Mouse (Mus musculus) inflammation-experienced regulatory T-cells, adult 6 months (primary cell): Measurements from ENCODE around the gene Polr2i. TPM values are rescaled to one million over a fixed set of nuclear protein-coding genes. Genes with fewer than 3 reads are reported as not detected.
"Not testable (repeated sequence)": the region's sequence is repeated elsewhere in the genome, so short reads cannot be mapped to it uniquely, and the experiment has no call there.

ENCODE experiments used
- ATAC-seq: one replicate; pipeline ENCODE4 v1.8.0; 2017
- polyA plus RNA-seq, 3 experiments: library from polyadenylated mRNA; unstranded; fragments of 100-300 nt; shearing (Covaris generic); gene quantifications; one replicate each; pipeline ENCODE4 v1.2.1; 2017

The Polr2i gene
- polyA plus RNA-seq = 10 to 100 TPM; 51.0 to 54.5 (median 54.2) TPM

GRCm38 (mm10) chr7:30231669-30232454 is at the start of gene Polr2i, which contains the start of gene Tbcb:
Gene Polr2i (plus strand): TSS chr7:30231948.
Gene Tbcb (minus strand): TSS chr7:30232272.
- ATAC-seq = peak; percentile 95

DNA sequence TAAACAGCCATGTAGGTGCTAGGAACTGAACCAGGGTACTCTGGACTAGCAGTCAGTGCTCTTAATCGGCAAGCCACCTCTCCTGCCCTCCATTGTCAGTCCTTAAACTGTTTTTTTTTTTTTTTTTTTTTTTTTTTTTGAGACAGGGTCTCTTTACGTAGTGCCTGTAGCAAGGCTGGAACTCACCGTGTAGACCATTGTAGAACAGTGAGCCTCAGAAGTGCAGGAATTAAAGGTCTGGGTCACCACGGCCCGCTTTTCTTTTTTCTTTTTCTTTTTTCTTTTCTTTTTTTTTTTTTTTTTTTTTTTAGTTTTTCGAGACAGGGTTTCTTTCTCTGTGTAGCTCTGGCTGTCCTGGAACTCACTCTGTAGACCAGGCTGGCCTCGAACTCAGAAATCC is 48.6 kb upstream of the Polr2i start:
- ATAC-seq = not testable (repeated sequence)

GRCm38 (mm10) chr7:30183879-30184289 is 47.9 kb upstream of the Polr2i start, which contains the start of gene Cox7a1:
Gene Cox7a1 (plus strand): TSS chr7:30184144.
- ATAC-seq = peak; percentile 78

- no peak for ATAC-seq
Measured at GRCm38 (mm10) chr7:30184641-30185348, 47.0 kb upstream of the Polr2i start.

DNA sequence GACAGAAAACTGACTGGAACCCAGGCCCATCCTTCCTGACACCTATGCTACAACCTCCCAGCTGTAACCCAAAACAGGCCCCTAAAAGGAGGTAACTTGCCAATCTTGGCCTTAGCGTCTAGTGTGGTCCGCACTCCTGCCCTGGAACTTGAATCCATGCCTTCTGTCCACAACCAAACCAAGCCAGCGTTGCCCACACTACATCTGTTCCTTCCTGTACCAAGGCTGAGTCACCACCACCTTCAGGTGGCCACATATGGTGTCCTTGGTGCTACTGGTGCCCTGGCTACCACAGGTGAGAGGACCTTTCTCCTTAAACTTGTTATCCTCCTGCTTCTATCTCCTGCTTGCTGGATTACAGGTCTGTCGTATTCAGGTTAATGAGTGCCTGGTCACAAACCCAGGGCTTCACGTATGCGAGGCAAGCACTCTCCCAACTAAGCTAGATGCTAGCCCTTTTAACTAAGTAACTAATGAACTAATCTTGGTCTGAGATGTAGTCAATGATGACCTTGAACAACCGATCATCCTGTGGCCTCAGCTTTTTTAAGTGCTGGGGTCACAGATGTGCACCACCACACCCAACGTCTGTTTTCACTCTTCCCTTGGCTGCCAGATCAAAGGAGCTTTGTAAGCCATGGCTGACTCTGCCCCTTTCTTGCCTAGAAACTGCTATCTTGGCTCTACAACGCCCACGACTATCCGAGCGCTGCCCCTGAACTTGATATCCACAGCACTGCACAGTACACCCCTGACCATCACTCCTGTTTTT is 43.2 kb upstream of the Polr2i start:
- no peak for ATAC-seq

- no peak for ATAC-seq
Measured at GRCm38 (mm10) chr7:30189116-30189491, 42.6 kb upstream of the Polr2i start.

DNA sequence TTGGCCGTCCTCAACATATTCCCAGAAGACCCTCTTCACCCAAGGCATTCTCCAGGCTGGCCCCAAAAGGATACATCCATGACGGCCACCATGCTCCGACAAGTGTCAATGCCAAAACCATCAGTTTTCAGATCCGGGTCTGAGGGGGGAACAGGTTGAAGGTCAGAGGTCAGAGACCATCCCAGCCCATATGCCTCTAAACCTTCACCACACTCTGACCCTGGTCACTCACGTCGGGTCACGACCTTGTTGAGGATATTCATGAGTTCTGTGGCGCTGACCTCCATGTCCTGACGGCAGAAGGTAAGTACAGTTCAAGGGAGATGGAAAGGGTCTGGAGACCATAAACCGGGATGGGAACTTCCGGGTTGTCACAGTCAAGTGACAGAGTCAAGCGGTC is 39.7 kb upstream of the Polr2i start:
- ATAC-seq = no peak

GRCm38 (mm10) chr7:30193013-30193412 is 38.7 kb upstream of the Polr2i start:
- ATAC-seq = no peak

GRCm38 (mm10) chr7:30193581-30194100 is 38.1 kb upstream of the Polr2i start:
- peak; percentile 55 for ATAC-seq

GRCm38 (mm10) chr7:30194101-30194831 is 37.5 kb upstream of the Polr2i start:
- ATAC-seq = peak; percentile 49

DNA sequence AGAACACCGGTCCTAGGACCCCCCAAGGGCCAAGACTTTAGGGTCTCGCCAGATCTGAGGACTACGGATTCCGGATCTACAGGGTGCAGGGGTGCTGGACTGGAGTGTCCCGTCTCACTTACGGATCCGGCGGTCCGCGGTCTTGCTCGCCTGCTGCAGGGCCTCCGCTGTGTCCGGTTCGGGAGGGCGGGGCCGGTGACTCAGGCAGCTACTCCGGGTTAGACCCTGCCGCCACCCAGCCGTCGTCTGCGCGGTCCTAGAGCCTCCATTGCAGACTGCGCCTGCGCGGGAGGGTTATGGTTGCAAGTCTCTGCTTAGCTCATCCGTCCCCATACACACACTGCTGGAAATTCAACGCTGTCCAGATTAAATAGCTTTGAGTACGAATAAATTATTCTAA is 36.9 kb upstream of the Polr2i start:
- ATAC-seq = peak; percentile 87

DNA sequence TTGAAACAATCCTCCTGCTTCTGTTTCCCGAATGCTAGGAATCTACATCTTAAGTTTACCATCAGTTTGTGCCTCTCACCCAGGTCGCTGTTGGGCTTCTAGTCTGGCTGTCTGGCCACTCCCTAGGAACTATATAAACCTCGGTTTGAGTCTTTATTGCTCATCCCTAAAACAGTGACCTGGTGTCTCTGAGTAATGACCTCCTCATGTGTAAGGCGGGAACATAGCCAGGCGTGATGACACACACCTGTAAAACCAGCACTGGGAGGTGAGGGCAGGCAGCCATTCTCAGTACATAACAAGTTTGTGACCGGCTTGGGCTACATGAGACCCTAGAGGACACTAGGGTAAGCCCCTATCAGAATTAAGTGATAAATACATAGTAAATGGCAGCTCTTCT is 36.3 kb upstream of the Polr2i start:
- ATAC-seq = no peak

DNA sequence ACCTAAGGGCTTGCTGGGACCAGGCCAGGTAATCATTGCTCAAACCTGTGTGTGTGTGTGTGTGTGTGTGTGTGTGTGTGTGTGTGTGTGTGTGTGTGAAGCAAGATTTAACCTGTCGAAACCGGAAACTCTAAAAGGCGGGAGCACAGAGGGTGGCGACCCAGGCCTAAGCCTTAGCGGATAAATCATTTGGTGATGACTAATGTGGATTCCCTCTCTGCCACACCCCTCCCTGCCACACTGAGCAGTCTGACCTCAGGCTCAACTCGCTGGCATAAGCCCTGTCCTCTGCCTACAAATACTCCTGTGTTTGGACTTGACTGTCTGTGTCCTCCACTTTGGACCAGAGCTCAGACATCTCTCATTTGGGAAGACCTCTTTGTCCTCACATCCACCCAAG is 35.6 kb upstream of the Polr2i start:
- no peak for ATAC-seq

DNA sequence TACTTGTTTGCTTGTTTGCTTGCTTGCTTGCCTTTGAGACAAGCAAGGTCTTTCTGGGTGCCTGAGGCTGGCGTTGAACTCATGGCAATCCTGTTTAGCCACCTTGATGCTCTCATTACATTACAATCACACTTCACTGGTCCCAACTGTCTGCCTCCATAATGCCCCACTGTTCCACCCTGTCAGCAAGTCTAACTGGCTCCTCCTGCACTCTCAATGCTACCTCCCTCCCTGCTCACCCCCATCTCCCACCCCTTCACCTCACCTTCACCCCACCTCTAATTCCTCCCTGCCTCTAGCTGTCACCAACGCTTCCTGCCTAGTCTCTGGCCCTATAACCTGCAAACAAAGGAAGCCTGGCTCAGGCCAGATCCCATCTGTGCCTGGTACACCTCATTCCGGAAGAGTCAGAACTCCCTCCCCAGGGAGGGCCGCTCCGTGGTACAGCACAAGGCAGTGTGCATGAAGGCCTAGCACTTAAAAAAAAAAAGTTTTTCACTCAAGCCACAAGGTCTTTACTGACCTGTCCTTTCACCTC is 34.1 kb upstream of the Polr2i start:
- no peak for ATAC-seq

- peak; percentile 50 for ATAC-seq
Measured at GRCm38 (mm10) chr7:30198481-30198971, 33.2 kb upstream of the Polr2i start, which contains the start of gene Capns1. Gene Capns1 (minus strand): TSS chr7:30198811.

DNA sequence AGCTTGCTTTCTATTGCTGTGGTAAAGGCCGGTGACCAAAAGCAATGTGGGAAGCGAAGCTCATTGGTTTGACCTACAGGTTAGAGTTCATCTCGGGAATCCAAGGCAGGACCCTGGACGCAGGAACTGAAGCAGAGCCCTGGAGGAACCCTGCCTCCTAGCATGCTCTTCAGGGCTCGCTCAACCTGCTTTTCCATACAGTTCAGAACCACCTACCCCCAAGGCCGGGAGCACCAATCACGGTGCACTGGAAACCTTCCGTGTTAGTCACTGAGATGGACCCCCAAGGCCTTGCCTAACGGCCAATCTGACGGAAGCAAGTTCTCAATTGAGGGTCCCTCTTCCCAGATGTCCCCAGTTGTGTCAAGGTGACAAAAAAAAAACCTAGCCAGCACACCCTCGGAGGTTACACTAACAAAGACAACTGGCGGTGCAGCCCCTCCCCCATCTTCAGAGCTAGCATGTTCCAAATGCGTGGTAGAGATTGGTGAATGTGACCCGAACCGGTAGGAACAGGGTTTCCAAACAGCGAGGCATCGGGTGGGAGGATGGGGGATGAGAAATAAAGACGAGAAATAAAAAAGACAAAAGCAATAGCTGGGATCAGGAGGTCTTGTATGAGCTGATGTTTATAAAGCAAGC is 32.1 kb upstream of the Polr2i start:
- no peak for ATAC-seq

DNA sequence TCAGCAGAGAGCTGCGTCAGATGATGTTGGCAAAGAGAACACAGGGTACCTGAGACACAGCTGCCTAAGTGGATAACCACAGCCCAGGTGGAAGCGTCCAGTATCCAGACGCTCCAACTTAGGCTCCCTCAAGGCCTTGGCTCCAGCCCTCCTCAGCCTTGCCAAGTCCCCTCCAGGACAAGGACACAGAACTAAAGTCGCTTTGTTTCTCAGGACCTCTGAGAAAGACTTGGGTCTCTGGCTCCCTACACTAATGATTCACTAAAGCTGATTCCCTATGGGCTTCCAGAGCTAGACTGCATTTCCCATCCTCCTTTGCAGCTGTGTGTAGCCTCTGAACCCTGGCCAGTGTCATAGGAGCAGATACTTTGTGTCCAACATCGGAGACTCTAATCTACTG is 31.5 kb upstream of the Polr2i start:
- ATAC-seq = no peak

- not testable (repeated sequence) for ATAC-seq
Measured at GRCm38 (mm10) chr7:30200661-30201060, 31.1 kb upstream of the Polr2i start.

GRCm38 (mm10) chr7:30202895-30203690 is 28.7 kb upstream of the Polr2i start:
- ATAC-seq = no peak

DNA sequence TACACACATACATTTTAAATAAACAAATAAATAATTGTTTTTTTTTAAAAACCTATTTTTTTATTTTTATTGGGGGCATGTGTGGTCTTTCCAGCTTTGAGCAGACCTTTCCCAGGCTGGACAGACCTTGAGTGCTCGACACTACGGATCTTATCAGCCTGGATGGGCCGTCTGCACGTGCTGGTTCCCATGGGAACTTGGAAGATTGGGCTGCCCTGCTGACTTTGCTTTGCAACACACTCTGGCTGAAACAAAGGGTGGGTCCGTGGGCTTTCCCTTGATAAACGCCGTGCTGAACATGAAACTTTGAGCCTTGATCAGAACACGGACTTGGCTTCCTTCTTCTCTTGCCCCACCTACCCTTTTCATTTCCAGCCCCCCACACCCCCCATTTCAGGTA is 27.4 kb upstream of the Polr2i start:
- no peak for ATAC-seq
